Mouse (Mus musculus) midbrain, embryonic 15.5 days (tissue): ENCODE results near the gene Hnrnpd. TPM values are rescaled to one million over a fixed set of nuclear protein-coding genes. Genes with fewer than 3 reads are reported as not detected.
A peak's percentile ranks its signal among the peaks of the same experiment; 100 is the strongest.

ENCODE experiments used
- ATAC-seq: fragments of 200-750 bp; cut with Nextera tagmentation; replicated peaks from 2 replicates; pipeline ENCODE4 v1.8.0; 2017; ENCODE audit warnings: moderate TSS enrichment
- H3K27ac ChIP-seq: fragments of 300-500 bp; sonication (generic); 2 replicates; pipeline ENCODE4 v1.5.1; 2015; ENCODE audit warnings: mild to moderate bottlenecking, inconsistent platforms
- H3K27me3 ChIP-seq: fragments of 300-500 bp; sonication (generic); replicated peaks from 2 replicates; pipeline ENCODE4 v1.6.1; 2015; ENCODE audit warnings: inconsistent platforms
- H3K36me3 ChIP-seq: fragments of 300-500 bp; sonication (generic); replicated peaks from 2 replicates; pipeline ENCODE4 v1.6.1; 2015; ENCODE audit warnings: inconsistent platforms
- H3K4me1 ChIP-seq: fragments of 300-500 bp; sonication (generic); 2 replicates; pipeline ENCODE4 v1.6.1; 2015; ENCODE audit warnings: inconsistent platforms
- H3K4me2 ChIP-seq: fragments of 300-500 bp; sonication (generic); 2 replicates; pipeline ENCODE4 v1.6.1; 2015; ENCODE audit warnings: inconsistent platforms, mild to moderate bottlenecking, moderate library complexity
- H3K4me3 ChIP-seq: fragments of 300-500 bp; sonication (generic); 2 replicates; pipeline ENCODE4 v1.5.1; 2015; ENCODE audit warnings: mild to moderate bottlenecking, inconsistent platforms
- H3K9ac ChIP-seq: fragments of 300-500 bp; sonication (generic); 2 replicates; pipeline ENCODE4 v1.6.1; 2015; ENCODE audit warnings: mild to moderate bottlenecking, inconsistent platforms
- H3K9me3 ChIP-seq: fragments of 300-500 bp; sonication (generic); 2 replicates; pipeline ENCODE4 v1.6.1; 2016; ENCODE audit warnings: inconsistent platforms
- WGBS: fragments of 180-500 bp; shearing (Covaris S2); methylation state at CpG from one replicate; pipeline ENCODE4 v1.1.7; 2015; ENCODE audit warnings: mixed read lengths; 5-methylcytosine and 5-hydroxymethylcytosine counted together
- polyA plus RNA-seq: library from polyadenylated mRNA; unstranded; fragments of >200 nt; fragmentation: Nextera tagmentation; extraction: Ambion mirVana; gene quantifications from 2 replicates; pipeline ENCODE4 v1.2.1, GENCODE M21; 2015

The Hnrnpd gene
- polyA plus RNA-seq, 1 experiment from 2014 or later: 156 TPM

DNA sequence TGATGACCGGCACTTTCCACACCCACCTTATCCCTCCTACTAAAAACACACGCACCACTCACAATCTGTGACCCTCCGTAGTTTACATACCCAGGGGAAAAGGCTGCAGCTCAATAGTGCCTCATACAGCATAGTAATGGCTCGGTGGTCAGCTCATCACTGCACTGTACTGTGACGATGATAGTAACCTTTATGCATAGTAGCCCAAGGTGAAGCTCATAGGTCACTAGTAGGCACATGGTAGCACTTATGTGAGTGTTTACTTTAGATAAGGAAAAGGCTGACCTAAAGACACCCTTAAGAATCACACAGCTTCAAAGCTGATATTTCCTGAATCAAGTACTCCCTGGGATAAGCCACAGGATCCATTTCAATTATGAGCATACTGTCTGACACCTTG is 26.2 kb downstream of the Hnrnpd start:
- no peak overlapping the region for H3K4me2 ChIP-seq
- no peak overlapping the region for H3K4me3 ChIP-seq
- ATAC-seq: no peak
- WGBS: 88% methylated on average over 5 of the region's 5 CpGs
- no peaks in the 10 kb centered on the region for H3K4me1 ChIP-seq
- no peak overlapping the region for H3K9ac ChIP-seq
- no peaks in the 10 kb centered on the region for H3K36me3 ChIP-seq
- H3K27me3 ChIP-seq: no peaks in the 10 kb centered on the region
- no peak overlapping the region for H3K27ac ChIP-seq
- no peaks in the 10 kb centered on the region for H3K9me3 ChIP-seq

DNA sequence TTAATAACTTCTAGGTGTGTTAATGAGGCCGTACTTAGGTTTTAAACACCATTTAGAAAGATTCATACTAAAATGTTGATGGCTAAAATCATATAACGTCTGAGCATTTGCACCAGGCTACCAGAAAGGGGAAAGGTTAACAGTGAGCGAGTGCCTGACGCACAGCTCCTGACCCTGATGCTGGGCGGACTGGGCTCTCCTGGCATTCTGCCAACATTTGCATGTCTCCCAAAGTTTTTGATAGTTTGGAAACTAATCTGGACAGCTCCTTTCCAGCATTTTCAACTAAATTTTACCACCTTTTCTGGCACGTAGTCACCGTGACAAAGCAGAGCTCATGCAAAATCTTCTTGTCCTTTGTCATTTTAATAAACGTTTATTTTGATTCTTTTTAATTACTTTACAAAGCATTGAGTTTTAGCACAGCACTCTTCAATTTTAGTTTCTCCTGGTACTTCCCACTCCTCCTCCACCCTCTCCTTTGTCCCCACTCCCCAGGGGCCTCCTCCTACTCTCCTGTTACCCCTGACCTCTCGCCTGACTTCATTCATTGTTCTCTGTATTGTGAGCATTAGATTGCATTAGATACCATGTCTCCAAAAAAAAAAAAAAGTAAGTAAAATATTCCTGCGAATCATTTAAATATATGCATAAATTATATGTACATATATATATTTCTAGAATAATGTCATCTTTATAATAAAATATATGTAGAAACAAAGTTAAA is 36.8 kb downstream of the Hnrnpd start:
- Histone ChIP-seq H3K36me3 (no peaks in the 10 kb centered on the region), H3K4me1 (peaks cover 3% of the 10 kb centered on the region), H3K27ac (no peak overlapping the region), H3K9me3 (no peaks in the 10 kb centered on the region), H3K27me3 (no peaks in the 10 kb centered on the region), H3K4me2 (no peak overlapping the region), H3K9ac (no peak overlapping the region), H3K4me3 (no peak overlapping the region)
- WGBS: 43% methylated on average over 10 of the region's 10 CpGs
- ATAC-seq: no peak

- no peaks in the 10 kb centered on the region for H3K9me3 ChIP-seq
- no peak for ATAC-seq
- H3K36me3 ChIP-seq: no peaks in the 10 kb centered on the region
- H3K27me3 ChIP-seq: no peaks in the 10 kb centered on the region
- H3K4me1 ChIP-seq: peaks cover 3% of the 10 kb centered on the region
- 81% methylated on average over 10 of the region's 10 CpGs for WGBS
- no peak overlapping the region for H3K4me3 ChIP-seq
- H3K27ac ChIP-seq: no peak overlapping the region
- no peak overlapping the region for H3K4me2 ChIP-seq
- H3K9ac ChIP-seq: no peak overlapping the region
Measured at GRCm38 (mm10) chr5:99941273-99941672, 37.5 kb downstream of the Hnrnpd start.

DNA sequence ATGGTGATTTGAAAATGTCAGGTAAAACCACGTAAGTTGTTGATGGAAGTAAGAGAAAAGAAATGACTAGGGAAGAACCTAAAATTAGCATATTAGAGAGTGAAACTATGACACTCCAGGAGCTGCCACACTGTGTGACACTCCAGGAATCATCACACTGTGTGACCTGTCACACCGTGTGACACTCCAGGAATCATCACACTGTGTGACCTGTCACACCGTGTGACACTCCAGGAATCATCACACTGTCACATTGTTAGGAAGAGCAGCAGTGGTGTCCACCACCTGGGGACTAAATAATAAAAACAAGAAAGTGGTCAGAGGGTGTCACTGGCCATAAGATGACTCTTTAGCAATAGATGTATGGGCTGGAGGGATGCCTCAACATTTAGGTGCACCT is 39.3 kb downstream of the Hnrnpd start:
- H3K4me3 ChIP-seq: no peak overlapping the region
- no peaks in the 10 kb centered on the region for H3K36me3 ChIP-seq
- H3K9me3 ChIP-seq: no peaks in the 10 kb centered on the region
- no peak overlapping the region for H3K4me2 ChIP-seq
- H3K27ac ChIP-seq: no peak overlapping the region
- peaks cover 3% of the 10 kb centered on the region for H3K4me1 ChIP-seq
- H3K27me3 ChIP-seq: no peaks in the 10 kb centered on the region
- 69% methylated on average over 3 of the region's 3 CpGs for WGBS
- no peak overlapping the region for H3K9ac ChIP-seq
- peak; percentile 52; the same call in 1 of the 2 replicates for ATAC-seq

GRCm38 (mm10) chr5:99931910-99932309 is 46.8 kb downstream of the Hnrnpd start:
- Histone ChIP-seq H3K4me1 (no peaks in the 10 kb centered on the region), H3K9me3 (no peaks in the 10 kb centered on the region), H3K27ac (no peak overlapping the region), H3K9ac (no peak overlapping the region), H3K36me3 (no peaks in the 10 kb centered on the region), H3K27me3 (no peaks in the 10 kb centered on the region), H3K4me2 (no peak overlapping the region), H3K4me3 (no peak overlapping the region)
- ATAC-seq: no peak
- WGBS: 83% methylated on average over 6 of the region's 6 CpGs

- Histone ChIP-seq H3K4me1 (no peaks in the 10 kb centered on the region), H3K4me2 (no peak overlapping the region), H3K27ac (no peak overlapping the region), H3K27me3 (no peaks in the 10 kb centered on the region), H3K36me3 (no peaks in the 10 kb centered on the region), H3K4me3 (no peak overlapping the region), H3K9ac (no peak overlapping the region), H3K9me3 (no peaks in the 10 kb centered on the region)
- 56% methylated on average over 4 of the region's 4 CpGs for WGBS
- no peak for ATAC-seq
Measured at GRCm38 (mm10) chr5:99927951-99928350, 50.8 kb downstream of the Hnrnpd start.

- no peak overlapping the region for H3K4me3 ChIP-seq
- no peaks in the 10 kb centered on the region for H3K36me3 ChIP-seq
- H3K9ac ChIP-seq: no peak overlapping the region
- H3K4me1 ChIP-seq: no peaks in the 10 kb centered on the region
- H3K9me3 ChIP-seq: no peaks in the 10 kb centered on the region
- 76% methylated on average over 8 of the region's 8 CpGs for WGBS
- no peak for ATAC-seq
- no peaks in the 10 kb centered on the region for H3K27me3 ChIP-seq
- no peak overlapping the region for H3K27ac ChIP-seq
- H3K4me2 ChIP-seq: no peak overlapping the region
Measured at GRCm38 (mm10) chr5:99922033-99922432, 56.7 kb downstream of the Hnrnpd start.

DNA sequence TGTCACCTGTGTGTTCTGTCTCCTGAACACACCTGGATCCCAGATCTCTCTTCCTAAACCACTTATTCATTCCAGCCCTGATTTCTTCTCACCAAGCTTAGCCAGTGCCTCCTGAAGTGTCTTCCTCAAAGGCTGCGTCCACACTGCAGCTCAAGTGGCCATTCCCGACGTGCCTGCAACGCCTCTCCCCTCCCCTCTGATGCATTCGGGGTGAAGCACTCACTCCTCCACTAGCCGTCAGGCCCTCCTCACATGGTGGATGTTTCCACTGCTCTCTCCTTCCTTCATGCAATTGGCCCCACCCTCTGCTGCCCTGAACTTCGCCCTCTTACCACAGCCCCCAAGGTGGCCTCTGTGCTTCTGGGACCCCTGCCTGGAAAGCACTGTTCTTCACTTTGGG is 63.2 kb downstream of the Hnrnpd start:
- Histone ChIP-seq H3K4me1 (no peaks in the 10 kb centered on the region), H3K27me3 (no peaks in the 10 kb centered on the region), H3K9ac (no peak overlapping the region), H3K9me3 (no peaks in the 10 kb centered on the region), H3K36me3 (no peaks in the 10 kb centered on the region), H3K4me3 (no peak overlapping the region), H3K4me2 (no peak overlapping the region), H3K27ac (no peak overlapping the region)
- no peak for ATAC-seq
- WGBS: 48% methylated on average over 7 of the region's 7 CpGs

DNA sequence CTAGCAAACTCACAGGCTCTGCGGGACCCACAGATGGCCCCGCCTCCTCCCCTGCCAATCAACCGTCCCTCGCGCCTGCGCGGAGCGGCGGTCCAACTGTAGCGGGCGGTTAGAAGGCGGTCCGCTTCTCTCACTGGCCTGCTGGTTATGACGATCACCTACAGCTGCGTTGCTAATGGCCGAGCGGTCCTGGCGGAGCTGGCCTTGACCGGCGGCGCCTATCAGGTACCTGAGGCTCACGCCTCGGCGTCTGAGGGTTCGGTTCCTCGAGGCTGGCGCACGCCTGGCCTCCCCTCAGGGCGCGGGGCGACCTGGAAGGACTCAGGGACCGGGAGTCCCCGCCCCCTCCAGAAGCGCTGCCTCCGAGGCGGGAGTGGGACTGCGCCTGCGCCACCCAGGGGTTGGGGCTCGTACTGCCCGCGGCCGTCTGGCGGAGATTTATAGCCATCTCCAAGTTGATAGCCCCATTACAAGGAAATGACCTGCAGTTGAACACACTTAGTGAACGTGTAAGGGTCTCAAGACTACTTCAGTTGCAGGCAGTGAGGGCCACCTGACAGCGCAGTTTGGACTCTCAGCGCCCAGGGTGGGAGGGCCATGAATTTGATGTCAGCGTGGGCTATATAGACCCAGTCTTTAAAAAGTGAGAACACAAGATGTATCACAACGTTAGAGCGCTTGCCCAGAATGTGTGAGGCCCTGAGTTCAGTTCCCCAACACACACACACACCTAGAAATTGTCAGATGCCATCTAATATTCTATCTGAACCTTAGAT is 72.4 kb downstream of the Hnrnpd start, which contains the start of gene Vamp9:
Gene Vamp9 (plus strand): TSS at position 74 of the 776 bp plus-strand sequence.
- peak; percentile 99 for ATAC-seq
- Histone ChIP-seq H3K27me3 (no peaks in the 10 kb centered on the region), H3K9me3 (no peaks in the 10 kb centered on the region), H3K4me2 (peak within 1 kb of the TSS; percentile 57), H3K4me1 (peaks cover 4% of the 10 kb centered on the region; the same call in 1 of the 2 replicates), H3K4me3 (peak within 1 kb of the TSS; percentile 76), H3K36me3 (no peaks in the 10 kb centered on the region), H3K27ac (peak within 1 kb of the TSS; percentile 86), H3K9ac (peak within 1 kb of the TSS; percentile 70)
- 5% methylated on average over 49 of the region's 49 CpGs for WGBS

Other genes with a start within 250 kb of the Hnrnpd start
- gene Rasgef1b, start 249.9 kb downstream of the Hnrnpd start, polyA plus RNA-seq: 65.7 and 68.2 TPM in 2 replicates
- 0.65 and 1.3 TPM in 2 replicates for gene Vamp9, start 72.7 kb downstream of the Hnrnpd start, polyA plus RNA-seq
- 2.8 and 3.8 TPM in 2 replicates for gene 4930524J08Rik, start 123 bp upstream of the Hnrnpd start, polyA plus RNA-seq
- 221 and 226 TPM in 2 replicates for gene Hnrnpdl, start 60.7 kb upstream of the Hnrnpd start, polyA plus RNA-seq
- gene Enoph1, start 61.0 kb upstream of the Hnrnpd start, polyA plus RNA-seq: 51.7 and 56.2 TPM in 2 replicates
- gene Tmem150c, start 180.9 kb upstream of the Hnrnpd start, polyA plus RNA-seq: 33.1 and 39.8 TPM in 2 replicates